9 mouse cellular contexts compared by ENCODE assay signal in the genomic region with DNA sequence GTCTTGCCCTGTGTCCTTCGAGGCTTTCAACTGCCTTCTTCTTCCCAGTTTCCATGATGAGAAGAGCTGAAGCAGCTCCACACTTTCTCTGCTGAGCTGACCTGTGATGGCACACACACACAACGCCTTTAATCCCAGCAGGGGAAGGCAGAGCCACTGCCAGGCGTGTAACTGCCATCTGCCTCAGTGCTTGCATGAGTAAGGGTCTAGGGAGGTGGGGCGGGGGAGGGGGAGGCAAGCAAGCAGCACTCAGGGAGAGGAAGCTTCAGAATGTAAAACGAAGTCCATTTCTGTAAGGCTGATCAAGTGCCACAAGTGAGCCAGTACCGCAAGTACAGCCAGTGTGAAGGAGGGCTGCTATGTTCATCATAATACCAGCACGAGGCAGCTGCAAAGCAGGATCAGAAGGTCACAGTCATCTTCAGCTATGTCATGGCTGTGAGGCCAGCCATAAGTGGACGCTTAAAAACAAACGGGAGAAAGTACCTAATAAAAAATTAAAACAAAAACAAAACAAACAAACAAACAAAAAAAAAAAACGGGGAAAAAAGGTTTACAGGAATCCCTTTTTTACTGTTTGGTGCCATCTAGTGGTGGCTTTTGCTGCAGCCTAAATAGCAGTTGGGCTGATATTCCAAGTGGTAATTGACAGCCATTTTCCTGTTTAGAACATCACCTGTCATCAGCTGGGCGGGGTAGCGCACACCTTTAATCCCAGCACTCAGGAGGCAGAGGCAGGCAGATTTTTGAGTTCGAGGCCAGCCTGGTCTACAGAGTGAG. TPM values are rescaled to one million over a fixed set of nuclear protein-coding genes. Genes with fewer than 3 reads are reported as not detected.
A peak's percentile ranks its signal among the peaks of the same experiment; 100 is the strongest.
DNase-seq lines count a peak whose midpoint lies in the region; ATAC-seq and TF ChIP-seq lines count a peak whose summit lies in the region.
"Had no signal": no experiment of that assay in that cellular context is flagged by ENCODE, and none has a peak within 500 bp of the region (broad histone marks: within the 10 kb centered on the region; RNA-seq: fewer than 3 reads in every experiment).

No protein-coding gene starts in this region.

- peak; percentile 31; the same call in 1 of the 2 replicates for TF ChIP-seq CTCF in liver, adult 2 months (IDR thresholded peaks at IDR 0.05; ENCODE audit: low read depth, low read length)

- peak; percentile 56 for DNase-seq in liver, adult 2 months (ENCODE audit: extremely low read depth, low read depth, low spot score)
- no peak for DNase-seq in liver, embryonic 11.5 days (ENCODE audit: low spot score)
- peak; percentile 79 for DNase-seq in adipocyte (ENCODE audit: low spot score)
- peak; percentile 77 for DNase-seq in embryo, embryonic 10 days (ENCODE audit: low spot score)
- DNase-seq in heart, postnatal 4 days, result peak; percentile 74
- DNase-seq in left cerebral cortex, postnatal 25 days (ENCODE audit: low spot score in 2 of 2), result peak; percentile 42 to 49
- DNase-seq in natural killer cell, adult 2 months (ENCODE audit: low spot score in 2 of 2), result peak; percentile 34 to 41
- peak; percentile 59 for DNase-seq in urinary bladder, postnatal 25 days (ENCODE audit: low spot score)

- H3K36me3 ChIP-seq in liver, adult 2 months (ENCODE audit: control insufficient read depth, insufficient read depth, low read length), result peaks cover 54% of the 10 kb centered on the region
- H3K36me3 ChIP-seq in liver, embryonic 11.5 days (ENCODE audit: control insufficient read depth, insufficient read depth, low read length), result peaks cover 70% of the 10 kb centered on the region

- TF ChIP-seq POLR2A in liver, adult 2 months (IDR thresholded peaks at IDR 0.05; ENCODE audit: extremely low read depth, insufficient read depth, low read length), result no peak

- H3K79me2 ChIP-seq in liver, adult 2 months (ENCODE audit: control insufficient read depth, insufficient read depth, low read length), result no peaks in the 10 kb centered on the region

- 71% methylated on average over 13 of the region's 13 CpGs for WGBS in liver, adult 2 months
- 71% methylated on average over 13 of the region's 13 CpGs for WGBS in liver, embryonic 11.5 days

- H3K9me3 ChIP-seq in liver, embryonic 11.5 days (ENCODE audit: control insufficient read depth, low read length), result no peaks in the 10 kb centered on the region

- no peak overlapping the region for H3K4me2 ChIP-seq in liver, embryonic 11.5 days

- no peak for ATAC-seq in liver, embryonic 11.5 days (replicated peaks; ENCODE audit: low FRiP score)

- peaks cover 5% of the 10 kb centered on the region; the same call in 1 of the 2 replicates for H3K4me1 ChIP-seq in liver, adult 2 months (ENCODE audit: control insufficient read depth, insufficient read depth, low read length)
- H3K4me1 ChIP-seq in liver, embryonic 11.5 days (replicated peaks; ENCODE audit: control insufficient read depth, insufficient read depth, low read length), result no peaks in the 10 kb centered on the region

- H3K27ac ChIP-seq in liver, adult 2 months (replicated peaks; ENCODE audit: insufficient read depth, low read depth, low read length), result no peak overlapping the region
- H3K27ac ChIP-seq in liver, embryonic 11.5 days (ENCODE audit: low read depth, low read length), result no peak overlapping the region

- H3K4me3 ChIP-seq in liver, adult 2 months (ENCODE audit: insufficient read depth, low read depth, low read length), result no peak overlapping the region
- H3K4me3 ChIP-seq in liver, embryonic 11.5 days (ENCODE audit: low read depth, low read length), result no peak overlapping the region
- H3K4me3 ChIP-seq: erythroblast, embryonic 14.5 days had no signal

- no peak overlapping the region for H3K9ac ChIP-seq in liver, adult 2 months (ENCODE audit: low read depth, low read length)
- H3K9ac ChIP-seq in liver, embryonic 11.5 days (ENCODE audit: low read depth, low read length), result no peak overlapping the region

- intact Hi-C loops in left cerebral cortex, postnatal 25 days (cut with DNase I), result no loop called here

- no peaks in the 10 kb centered on the region for H3K27me3 ChIP-seq in liver, adult 2 months (ENCODE audit: control insufficient read depth, insufficient read depth, low read length)
- H3K27me3 ChIP-seq in liver, embryonic 11.5 days (replicated peaks; ENCODE audit: control insufficient read depth, insufficient read depth, low read length), result no peaks in the 10 kb centered on the region

RNA-seq across cellular contexts. Expression of gene Zfp143, which starts 22.6 kb away (rescaled TPM):
- total RNA-seq in liver, adult 2 months (2014; rRNA removed), result 6.5 and 7.3 TPM in 2 replicates
- 3.7 and 6.6 TPM in 2 replicates for polyA plus RNA-seq in liver, adult 2 months (2012; rRNA removed)
- 16.8 and 19.5 TPM in 2 replicates for polyA plus RNA-seq in liver, embryonic 11.5 days (2014; fragmentation: Nextera tagmentation; extraction: Ambion mirVana)
- 10 to 100 TPM; 12.9 to 14.4 TPM for total RNA-seq in heart, postnatal 4 days (2021)
- total RNA-seq in left cerebral cortex, postnatal 25 days (2021), result 10 to 100 TPM; 12.6 to 13.6 TPM

RNA-seq across cellular contexts. Expression of gene Wee1, which starts 38.3 kb away (rescaled TPM):
- total RNA-seq in liver, adult 2 months (2014; rRNA removed), result 4.1 and 5.3 TPM in 2 replicates
- 0.40 and 0.51 TPM in 2 replicates for polyA plus RNA-seq in liver, adult 2 months (2012; rRNA removed)
- polyA plus RNA-seq in liver, embryonic 11.5 days (2014; fragmentation: Nextera tagmentation; extraction: Ambion mirVana), result 26.5 and 28.0 TPM in 2 replicates
- 10 to 100 TPM; 42.5 to 45.8 TPM for total RNA-seq in heart, postnatal 4 days (2021)
- total RNA-seq in left cerebral cortex, postnatal 25 days (2021), result 10 to 100 TPM; 25.1 to 26.4 TPM
